Mouse (Mus musculus) cerebellum, adult 2 months (tissue): Measurements from ENCODE around the gene Cfap70. TPM values are rescaled to one million over a fixed set of nuclear protein-coding genes. Genes with fewer than 3 reads are reported as not detected.
A peak's percentile ranks its signal among the peaks of the same experiment; 100 is the strongest.

Experiments
- DNase-seq, 2 experiments: peaks; one replicate each; pipeline ENCODE4 v3.0.0; 2021
- H3K27ac ChIP-seq: fragments of 200-500 bp; 2 replicates; pipeline ENCODE4 v1.5.1; 2012; ENCODE audit warnings: low read length, control low read depth, inconsistent platforms; ENCODE audit not compliant: insufficient read depth
- H3K27me3 ChIP-seq: fragments of 200-500 bp; 2 replicates; pipeline ENCODE4 v1.6.1; 2012; ENCODE audit warnings: inconsistent platforms, mild to moderate bottlenecking, low read length, moderate library complexity; ENCODE audit not compliant: control insufficient read depth, insufficient read depth
- H3K4me1 ChIP-seq: fragments of 200-500 bp; 2 replicates; pipeline ENCODE4 v1.6.1; 2011; ENCODE audit warnings: low read length; ENCODE audit not compliant: control insufficient read depth, insufficient read depth
- H3K4me3 ChIP-seq: fragments of 200-500 bp; replicated peaks from 2 replicates; pipeline ENCODE3; 2011; ENCODE audit warnings: mild to moderate bottlenecking, low read depth, low read length, control low read depth; ENCODE audit not compliant: insufficient read depth
- CTCF ChIP-seq: fragments of 200-500 bp; IDR thresholded peaks from 2 replicates; pipeline ENCODE4 v1.5.1; 2011; ENCODE audit warnings: low read depth, mild to moderate bottlenecking, control low read depth, low read length, moderate library complexity, borderline replicate concordance; ENCODE audit not compliant: insufficient read depth
- POLR2A ChIP-seq: fragments of 200-500 bp; IDR thresholded peaks from 2 replicates; pipeline ENCODE4 v1.6.1; 2011; ENCODE audit warnings: low read length, control low read depth, borderline replicate concordance; ENCODE audit not compliant: insufficient read depth
- WGBS: fragments of 180-500 bp; shearing (Covaris S2); methylation state at CpG from one replicate; pipeline ENCODE4 v1.1.7; 2018; 5-methylcytosine and 5-hydroxymethylcytosine counted together
- polyA plus RNA-seq: library from polyadenylated mRNA; depleted of rRNA; stranded (reverse); fragments of >200 nt; gene quantifications from 2 replicates; pipeline ENCODE4 v1.2.3, GENCODE M21; 2012

Cfap70 gene
- polyA plus RNA-seq, 1 experiment, result 0.38 TPM

DNA sequence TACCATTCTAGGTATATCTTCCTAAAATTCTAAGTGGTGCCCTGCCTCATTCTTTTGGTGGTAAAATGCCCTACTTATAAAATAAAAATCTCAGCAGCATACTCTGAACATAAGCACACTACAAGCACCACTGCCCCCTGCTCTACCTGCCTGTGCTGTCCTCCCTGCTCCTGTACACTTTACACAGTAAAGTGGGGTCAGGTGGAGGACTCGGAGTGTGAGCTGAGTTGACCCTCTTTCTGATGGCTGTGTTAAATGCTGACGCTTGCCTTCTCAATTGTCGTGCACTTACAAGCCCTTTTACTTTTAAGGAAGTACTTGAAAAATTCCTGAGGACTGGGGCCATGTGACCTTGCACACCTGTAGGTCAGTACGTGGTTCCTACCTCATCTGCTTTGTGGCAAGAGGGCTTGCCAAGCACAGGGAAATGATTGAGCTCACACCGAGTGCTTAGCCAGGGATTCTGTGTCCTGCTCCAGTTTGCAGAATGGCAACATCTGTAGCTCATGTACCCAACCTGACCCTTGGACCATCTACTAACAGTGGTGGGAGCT lies 72.9 kb downstream of the Cfap70 start:
- no peak for DNase-seq
- whole genome bisulfite sequencing, result 89% methylated on average over 5 of the region's 5 CpGs
- H3K4me3 ChIP-seq, result no peak overlapping the region
- no peaks in the 10 kb centered on the region for H3K27me3 ChIP-seq
- no peak for TF ChIP-seq POLR2A
- TF ChIP-seq CTCF, result no peak
- H3K4me1 ChIP-seq, result no peaks in the 10 kb centered on the region
- no peak overlapping the region for H3K27ac ChIP-seq

DNA sequence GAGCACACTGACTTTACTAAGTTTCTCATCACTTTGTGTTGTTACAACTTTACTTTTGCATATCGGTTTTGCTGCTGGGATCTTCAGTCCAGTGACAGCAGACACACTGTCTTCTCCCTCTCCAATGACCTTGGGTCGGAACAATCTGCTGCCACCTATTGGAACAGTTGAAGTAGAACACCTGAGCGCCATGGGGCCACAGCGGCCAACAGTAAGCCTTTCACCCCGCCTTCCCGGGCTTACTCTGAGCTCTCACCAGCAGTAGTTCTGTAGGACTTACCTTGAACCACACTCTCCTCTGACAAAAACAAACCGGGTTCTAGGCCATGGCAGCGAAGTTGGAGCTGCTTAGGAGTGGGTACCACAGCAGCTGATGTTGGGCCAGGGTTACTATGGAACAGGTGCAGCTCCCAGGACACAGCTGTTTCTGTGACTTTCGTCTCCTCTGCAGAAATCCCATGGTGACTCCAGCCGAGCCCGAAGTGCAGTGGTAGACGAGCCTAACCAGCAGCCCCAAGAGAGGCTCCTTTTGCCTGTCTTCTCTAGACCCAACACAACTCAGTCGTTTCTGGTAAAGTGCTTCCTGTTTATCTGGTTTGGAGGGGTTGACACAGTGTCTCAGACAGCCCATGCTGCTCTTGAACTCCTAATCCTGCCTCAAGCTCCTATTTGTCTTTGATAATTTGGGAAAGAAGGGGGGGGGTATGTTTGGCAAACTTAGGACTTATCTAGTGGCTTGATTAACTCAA lies 73.5 kb downstream of the Cfap70 start:
- no peaks in the 10 kb centered on the region for H3K27me3 ChIP-seq
- 31% methylated on average over 13 of the region's 13 CpGs for WGBS
- no peak overlapping the region for H3K27ac ChIP-seq
- H3K4me1 ChIP-seq, result no peaks in the 10 kb centered on the region
- DNase-seq, result peak; percentile 42 to 48
- no peak for TF ChIP-seq POLR2A
- TF ChIP-seq CTCF, result peak; percentile 60; the same call in 1 of the 2 replicates
- no peak overlapping the region for H3K4me3 ChIP-seq

DNA sequence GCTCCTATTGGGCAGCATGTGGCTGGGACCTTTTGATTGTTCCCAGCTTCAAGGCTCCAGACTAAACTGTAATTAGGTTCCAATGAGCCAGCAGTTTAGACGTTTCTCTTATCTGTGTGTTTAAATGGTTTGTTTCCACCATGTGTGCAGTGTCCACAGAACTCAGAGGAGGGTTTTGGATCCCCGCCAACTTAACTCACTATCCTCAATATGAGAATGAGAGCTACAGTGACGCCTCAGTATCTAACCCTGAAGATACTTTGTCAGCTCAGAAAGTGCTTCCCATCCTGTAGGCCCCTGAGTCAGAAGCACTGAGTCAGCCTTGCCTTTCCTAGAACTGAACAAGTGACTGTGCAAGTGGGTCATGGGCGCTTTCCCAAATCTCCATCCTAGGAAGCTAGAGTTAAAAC lies 74.9 kb downstream of the Cfap70 start:
- no peaks in the 10 kb centered on the region; the same call in 1 of the 2 replicates for H3K4me1 ChIP-seq
- WGBS, result 70% methylated on average over 4 of the region's 4 CpGs
- H3K27ac ChIP-seq, result no peak overlapping the region
- DNase-seq, result no peak
- no peaks in the 10 kb centered on the region for H3K27me3 ChIP-seq
- no peak for TF ChIP-seq CTCF
- no peak for TF ChIP-seq POLR2A
- no peak overlapping the region for H3K4me3 ChIP-seq

DNA sequence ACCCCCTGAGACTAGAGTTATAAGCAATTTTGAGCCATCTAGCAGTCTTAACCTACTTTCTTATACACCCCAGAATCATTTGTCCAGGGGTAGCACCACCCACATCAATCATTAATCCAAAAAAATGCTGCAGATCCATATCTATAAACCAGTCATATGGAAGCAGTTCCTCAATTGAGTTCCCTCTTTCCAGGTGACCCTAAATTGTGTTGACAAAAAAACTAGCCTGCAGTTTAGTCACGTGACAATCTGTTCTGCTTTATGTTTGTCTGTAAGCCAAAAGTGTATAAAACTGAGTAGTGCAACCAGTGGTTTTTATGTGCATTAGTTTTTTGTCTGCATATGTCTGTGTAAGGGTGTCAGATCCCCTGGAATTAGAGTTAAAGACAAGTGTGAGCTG lies 80.2 kb downstream of the Cfap70 start:
- no peak overlapping the region for H3K4me3 ChIP-seq

DNA sequence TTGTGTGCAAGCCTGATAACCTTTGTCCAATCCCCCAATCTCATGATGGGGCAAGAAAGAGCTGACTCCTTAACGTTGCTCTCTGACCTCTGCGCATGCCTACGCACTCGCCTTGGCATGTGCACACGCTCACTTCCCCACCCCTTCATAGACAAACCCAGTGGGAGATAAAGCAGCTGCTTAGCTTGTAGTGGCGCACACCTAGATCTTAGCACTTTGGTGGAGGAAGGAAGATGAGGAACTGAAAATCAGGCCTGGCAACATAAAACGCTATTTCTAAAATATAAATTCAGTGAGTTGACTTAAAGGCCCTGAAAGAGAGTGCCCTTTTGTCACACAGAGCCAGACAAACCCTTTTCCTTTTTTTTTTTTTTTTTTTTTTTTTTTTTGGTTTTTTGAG lies 81.2 kb downstream of the Cfap70 start:
- H3K4me1 ChIP-seq, result no peaks in the 10 kb centered on the region; the same call in 1 of the 2 replicates
- DNase-seq, result no peak
- H3K27ac ChIP-seq, result no peak overlapping the region
- TF ChIP-seq POLR2A (no peak), CTCF (no peak)
- no peak overlapping the region for H3K4me3 ChIP-seq
- 84% methylated on average over 7 of the region's 7 CpGs for WGBS
- no peaks in the 10 kb centered on the region for H3K27me3 ChIP-seq

More for the DNA sequence above, 80.2 kb downstream of the Cfap70 start:
- TF ChIP-seq CTCF (no peak), POLR2A (no peak)
- 90% methylated on average over 1 of the region's 1 CpGs for WGBS
- DNase-seq, result no peak
- no peaks in the 10 kb centered on the region; the same call in 1 of the 2 replicates for H3K4me1 ChIP-seq
- no peaks in the 10 kb centered on the region for H3K27me3 ChIP-seq
- H3K27ac ChIP-seq, result no peak overlapping the region

GRCm38 (mm10) chr14:20368271-20368670 lies 83.8 kb downstream of the Cfap70 start:
- no peak overlapping the region for H3K4me3 ChIP-seq
- DNase-seq, result no peak
- no peaks in the 10 kb centered on the region; the same call in 1 of the 2 replicates for H3K4me1 ChIP-seq
- 98% methylated on average over 3 of the region's 3 CpGs for WGBS
- H3K27me3 ChIP-seq, result no peaks in the 10 kb centered on the region
- no peak for TF ChIP-seq CTCF
- no peak for TF ChIP-seq POLR2A
- H3K27ac ChIP-seq, result no peak overlapping the region

DNA sequence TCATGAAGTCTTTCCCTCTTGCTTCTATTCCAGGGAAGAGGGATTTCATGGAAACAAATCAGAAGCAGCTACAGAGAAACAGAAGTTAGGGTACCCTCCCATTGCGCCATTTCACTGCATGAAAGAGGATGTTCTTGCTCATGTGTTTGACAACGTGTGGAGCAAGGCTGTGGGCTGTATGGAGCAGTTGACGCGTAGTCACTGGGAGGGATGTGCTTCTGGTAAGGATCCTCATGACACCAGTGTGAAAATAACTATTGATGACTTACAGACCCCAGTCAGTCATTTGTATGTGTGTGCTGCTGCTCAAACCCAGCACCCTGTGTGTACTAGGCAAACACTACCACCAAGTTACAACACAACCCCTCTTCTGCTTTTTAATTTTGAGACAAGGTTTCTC lies 88.8 kb downstream of the Cfap70 start:
- Histone ChIP-seq H3K4me1 (no peaks in the 10 kb centered on the region), H3K27me3 (no peaks in the 10 kb centered on the region), H3K27ac (no peak overlapping the region), H3K4me3 (no peak overlapping the region)
- DNase-seq, result no peak
- no peak for TF ChIP-seq POLR2A
- TF ChIP-seq CTCF, result no peak
- 95% methylated on average over 4 of the region's 4 CpGs for WGBS
